Mouse (Mus musculus) liver, embryonic 16.5 days (tissue): ENCODE data around the gene Zgrf1. TPM values are rescaled to one million over a fixed set of nuclear protein-coding genes. Genes with fewer than 3 reads are reported as not detected.

ENCODE experiments used
- ATAC-seq: fragments of 200-750 bp; cut with Nextera tagmentation; 2 replicates; pipeline ENCODE4 v1.8.0; 2017; ENCODE audit warnings: low read depth, mild to moderate bottlenecking, moderate number of reproducible peaks, moderate library complexity
- H3K27ac ChIP-seq: fragments of 300-500 bp; sonication (generic); 2 replicates; pipeline ENCODE4 v1.5.1; 2014; ENCODE audit warnings: mild to moderate bottlenecking, low read length
- H3K27me3 ChIP-seq: fragments of 300-500 bp; sonication (generic); 2 replicates; pipeline ENCODE4 v1.6.1; 2014; ENCODE audit warnings: low read depth, low read length, mixed read lengths; ENCODE audit not compliant: control insufficient read depth, insufficient read depth
- H3K36me3 ChIP-seq: fragments of 300-500 bp; sonication (generic); 2 replicates; pipeline ENCODE4 v1.6.1; 2014; ENCODE audit warnings: mild to moderate bottlenecking; ENCODE audit not compliant: control insufficient read depth, insufficient read depth
- H3K4me1 ChIP-seq: fragments of 300-500 bp; sonication (generic); 2 replicates; pipeline ENCODE4 v1.6.1; 2014; ENCODE audit warnings: low read depth, low read length, mixed read lengths; ENCODE audit not compliant: control insufficient read depth
- H3K4me2 ChIP-seq: fragments of 300-500 bp; sonication (generic); 2 replicates; pipeline ENCODE4 v1.6.1; 2014; ENCODE audit warnings: low read depth, low read length, mixed read lengths
- H3K4me3 ChIP-seq: fragments of 300-500 bp; sonication (generic); 2 replicates; pipeline ENCODE4 v1.5.1; 2014; ENCODE audit warnings: low read depth, mild to moderate bottlenecking, low read length
- H3K9ac ChIP-seq: fragments of 300-500 bp; sonication (generic); 2 replicates; pipeline ENCODE4 v1.6.1; 2014; ENCODE audit warnings: low read depth, low read length
- H3K9me3 ChIP-seq: fragments of 300-500 bp; sonication (generic); replicated peaks from 2 replicates; pipeline ENCODE4 v1.6.1; 2016; ENCODE audit warnings: low read length; ENCODE audit not compliant: control insufficient read depth
- WGBS: fragments of 180-500 bp; shearing (Covaris S2); extraction: QIAGEN DNeasy Blood & Tissue Kit; methylation state at CpG from one replicate; pipeline ENCODE4 v1.1.7; 2014; ENCODE audit not compliant: insufficient replicate concordance; 5-methylcytosine and 5-hydroxymethylcytosine counted together
- microRNA counts: library from miRNA; unstranded; fragments of <30 nt; microRNA quantifications from one replicate; lab custom pipeline; 2016
- microRNA-seq: library from miRNA; unstranded; fragments of <30 nt; microRNA quantifications from one replicate; pipeline ENCODE4, GENCODE M21; 2016
- polyA plus RNA-seq: library from polyadenylated mRNA; unstranded; fragments of >200 nt; fragmentation: Nextera tagmentation; extraction: Ambion mirVana; gene quantifications from 2 replicates; pipeline ENCODE4 v1.2.1, GENCODE M21; 2015

The Zgrf1 gene
- polyA plus RNA-seq, 1 experiment from 2014 or later = 4.4 TPM

DNA sequence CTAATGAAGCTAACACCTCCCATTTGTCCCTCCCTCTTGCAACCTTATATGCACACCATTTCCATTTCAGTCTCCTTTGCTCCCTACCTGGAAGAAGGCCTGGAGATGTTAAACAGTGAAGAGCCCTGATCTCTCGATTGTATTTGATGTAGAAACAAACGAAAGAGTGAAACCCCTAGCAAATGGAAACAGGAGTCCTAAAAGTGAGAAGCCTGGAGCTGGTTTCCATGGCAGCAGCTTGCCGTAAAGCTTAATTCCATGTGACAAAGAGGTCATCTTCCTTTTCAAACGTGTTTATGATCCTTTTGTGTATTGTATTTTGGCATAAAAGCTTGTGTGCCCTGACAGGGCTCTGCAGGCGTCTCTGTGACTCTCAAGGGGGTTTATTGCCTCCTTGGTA lies 88.9 kb downstream of the Zgrf1 start:
- no peak for ATAC-seq
- 9% methylated on average over 5 of the region's 5 CpGs for WGBS

DNA sequence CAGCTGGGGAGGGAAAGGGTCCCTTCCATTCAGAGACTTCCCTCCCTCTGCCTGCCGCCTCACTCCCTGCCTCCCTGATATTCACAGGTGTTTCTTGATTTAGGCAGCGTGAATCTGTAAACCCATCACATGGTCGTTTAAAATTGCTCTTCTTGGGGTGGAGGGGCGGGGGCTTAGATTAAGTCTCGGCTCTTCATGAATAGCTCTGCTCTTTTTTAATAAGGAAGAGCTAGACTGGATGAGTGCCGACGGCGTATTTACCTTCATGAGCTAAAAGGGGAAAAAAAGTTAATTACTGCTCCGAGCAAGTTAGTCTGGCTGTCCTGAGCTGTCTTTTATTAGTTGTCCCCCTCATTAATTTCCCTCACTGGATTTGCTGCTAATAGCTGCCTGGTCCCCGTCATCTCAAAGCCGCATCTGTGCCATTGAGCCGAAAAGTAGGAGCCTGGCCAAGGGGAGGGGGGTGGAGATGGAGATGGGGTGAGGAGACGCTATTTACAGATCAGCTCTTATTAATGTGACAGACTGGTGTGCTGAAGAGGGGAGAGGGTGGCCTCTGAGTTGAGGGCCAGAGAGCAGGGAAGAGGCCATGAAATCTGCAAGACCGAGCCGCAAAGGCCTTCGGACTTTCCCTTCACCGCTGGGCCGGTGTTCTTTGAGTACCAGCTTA lies 93.0 kb downstream of the Zgrf1 start:
- Histone ChIP-seq H3K4me1 (no peaks in the 10 kb centered on the region), H3K9me3 (no peaks in the 10 kb centered on the region), H3K9ac (no peak overlapping the region), H3K36me3 (no peaks in the 10 kb centered on the region), H3K27me3 (peaks cover 30% of the 10 kb centered on the region), H3K4me2 (no peak overlapping the region), H3K27ac (no peak overlapping the region), H3K4me3 (no peak overlapping the region)
- 54% methylated on average over 18 of the region's 18 CpGs for WGBS
- ATAC-seq = no peak

More for the DNA sequence above, 88.9 kb downstream of the Zgrf1 start:
- no peak overlapping the region for H3K27ac ChIP-seq
- peaks cover 66% of the 10 kb centered on the region for H3K27me3 ChIP-seq
- no peaks in the 10 kb centered on the region for H3K4me1 ChIP-seq
- no peak overlapping the region for H3K9ac ChIP-seq
- no peak overlapping the region for H3K4me2 ChIP-seq
- H3K9me3 ChIP-seq = no peaks in the 10 kb centered on the region
- H3K4me3 ChIP-seq = no peak overlapping the region
- H3K36me3 ChIP-seq = no peaks in the 10 kb centered on the region

DNA sequence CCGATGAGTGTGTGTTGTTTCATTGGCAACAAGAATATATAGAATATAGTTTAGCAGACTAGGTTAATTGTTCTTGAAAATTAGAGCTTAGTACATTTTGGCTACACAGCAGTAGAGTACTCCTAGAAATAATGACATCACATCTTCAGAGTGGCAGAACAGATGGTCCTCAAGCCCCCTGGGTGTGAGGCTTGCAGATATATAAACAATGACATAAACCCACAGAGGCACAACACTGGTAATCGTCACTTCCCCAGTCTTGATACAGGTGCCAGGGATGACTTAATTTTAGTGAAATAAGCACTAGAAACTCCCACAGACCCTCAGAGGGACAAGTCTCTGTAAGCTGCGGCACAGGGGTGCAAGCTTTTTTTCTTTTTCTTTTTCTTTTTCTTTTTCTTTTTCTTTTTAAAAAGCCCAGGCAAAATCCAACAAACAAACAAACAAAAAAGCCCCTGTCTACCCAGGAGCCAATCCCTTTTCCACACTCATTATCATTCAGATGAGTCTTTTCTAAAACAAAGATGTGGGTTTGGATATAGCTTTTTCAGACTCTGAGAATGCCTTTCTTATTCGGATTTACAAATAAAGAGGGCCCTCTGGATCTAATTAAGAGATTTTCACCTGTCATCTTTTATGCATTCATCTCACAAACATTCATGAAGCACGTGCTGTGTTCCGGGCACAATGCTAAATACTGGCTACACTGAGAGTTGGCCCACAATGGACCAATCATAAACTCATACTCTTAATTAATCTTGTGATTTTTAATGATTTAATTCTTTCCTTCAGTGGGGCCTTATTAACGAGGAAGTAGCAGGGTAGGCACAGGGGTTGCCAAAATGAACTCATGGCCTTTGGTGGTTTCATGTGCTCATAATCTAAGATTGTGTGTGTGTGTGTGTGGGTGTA lies 98.7 kb downstream of the Zgrf1 start:
- 44% methylated on average over 7 of the region's 7 CpGs for WGBS
- no peak overlapping the region for H3K9ac ChIP-seq
- H3K4me1 ChIP-seq = no peaks in the 10 kb centered on the region
- ATAC-seq = no peak
- H3K9me3 ChIP-seq = no peaks in the 10 kb centered on the region
- no peak overlapping the region for H3K4me3 ChIP-seq
- no peak overlapping the region for H3K4me2 ChIP-seq
- H3K27ac ChIP-seq = no peak overlapping the region
- no peaks in the 10 kb centered on the region for H3K36me3 ChIP-seq
- no peaks in the 10 kb centered on the region for H3K27me3 ChIP-seq

DNA sequence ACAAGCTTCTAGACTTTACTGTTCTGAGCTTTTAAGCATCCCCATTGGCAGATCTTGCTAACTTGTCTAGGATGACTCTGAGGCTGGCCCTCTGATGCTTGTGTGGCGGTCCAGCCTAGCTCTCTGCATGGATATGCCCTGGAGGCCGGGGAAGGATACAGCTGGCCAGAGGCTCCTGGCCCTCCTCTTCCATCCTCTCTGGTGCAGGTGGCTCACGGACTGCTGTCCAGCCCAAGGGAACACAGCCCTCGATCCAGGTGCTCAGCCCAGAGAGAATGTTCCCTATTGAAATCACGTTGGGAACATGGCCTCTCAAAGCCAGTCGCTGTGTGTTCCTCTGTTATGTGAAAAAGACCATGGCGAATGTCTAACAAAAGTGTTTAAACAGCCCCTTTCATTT lies 107.4 kb downstream of the Zgrf1 start:
- no peaks in the 10 kb centered on the region for H3K27me3 ChIP-seq
- H3K4me1 ChIP-seq = no peaks in the 10 kb centered on the region
- H3K9ac ChIP-seq = no peak overlapping the region
- 67% methylated on average over 7 of the region's 7 CpGs for WGBS
- ATAC-seq = no peak
- H3K9me3 ChIP-seq = no peaks in the 10 kb centered on the region
- H3K36me3 ChIP-seq = no peaks in the 10 kb centered on the region
- no peak overlapping the region for H3K4me2 ChIP-seq
- H3K27ac ChIP-seq = no peak overlapping the region
- no peak overlapping the region for H3K4me3 ChIP-seq

DNA sequence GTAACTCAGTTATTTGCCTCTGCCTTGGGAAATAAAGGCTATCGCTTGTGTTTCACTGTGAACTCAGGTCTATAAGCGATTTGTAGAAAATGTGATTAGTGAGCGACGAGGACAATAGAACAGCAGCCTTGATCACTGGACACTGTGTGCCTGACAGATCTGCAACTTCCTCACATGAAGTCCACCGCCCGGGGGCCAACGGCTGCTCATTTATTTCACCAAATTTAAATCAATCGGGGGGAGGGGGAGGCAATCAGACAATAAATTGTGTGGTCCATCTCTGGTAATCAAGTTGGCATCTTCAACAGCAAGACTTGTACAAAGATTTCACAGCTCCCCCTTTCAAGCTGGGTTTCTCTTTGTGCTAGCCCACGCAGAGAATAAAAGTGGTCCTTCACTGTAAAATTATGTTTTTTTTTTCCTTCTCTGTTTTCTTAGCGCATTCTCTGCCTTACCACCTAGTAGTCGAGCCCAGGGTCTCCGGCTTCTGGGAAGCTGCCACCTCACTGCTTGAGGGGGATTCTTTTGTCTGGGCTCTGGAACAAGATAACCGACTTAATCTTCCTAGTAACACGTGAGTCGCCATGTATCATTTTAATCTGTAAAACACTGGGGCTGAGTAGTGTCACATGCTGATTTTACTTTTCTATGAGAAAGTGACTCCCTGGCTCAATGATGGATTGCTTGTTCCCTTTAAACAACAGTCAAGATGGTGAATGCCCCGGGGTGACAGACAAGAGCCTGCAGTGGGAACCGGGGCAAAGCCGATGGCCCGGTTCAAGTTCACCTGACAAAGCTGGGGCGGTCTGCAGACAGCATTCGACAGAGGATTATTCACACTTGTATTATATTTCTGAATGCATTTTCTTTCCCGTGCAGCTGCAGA lies 108.6 kb downstream of the Zgrf1 start:
- WGBS = 64% methylated on average over 22 of the region's 22 CpGs
- ATAC-seq = no peak
- H3K4me1 ChIP-seq = no peaks in the 10 kb centered on the region
- no peaks in the 10 kb centered on the region for H3K27me3 ChIP-seq
- H3K4me2 ChIP-seq = no peak overlapping the region
- H3K27ac ChIP-seq = no peak overlapping the region
- H3K9ac ChIP-seq = no peak overlapping the region
- H3K4me3 ChIP-seq = no peak overlapping the region
- no peaks in the 10 kb centered on the region for H3K36me3 ChIP-seq
- no peaks in the 10 kb centered on the region for H3K9me3 ChIP-seq

MicroRNAs encoded within 50 kb of the gene (microRNA counts, 519-probe panel; counts per million panel counts)
- microRNA mmu-miR-302a (lab: Ali Mortazavi, UCI) (60.7 counts per million), microRNA mmu-miR-302b (lab: Ali Mortazavi, UCI) (1,471 counts per million, percentile 12 among the panel's probes with 10 or more counts), microRNA mmu-miR-302c (lab: Ali Mortazavi, UCI) (60.7 counts per million), microRNA mmu-miR-302d (lab: Ali Mortazavi, UCI) (1,883 counts per million, percentile 22 among the panel's probes with 10 or more counts), microRNA mmu-miR-367 (lab: Ali Mortazavi, UCI) (2,625 counts per million, percentile 72 among the panel's probes with 10 or more counts)

Small RNA genes within 50 kb of the gene (microRNA-seq; reads per million reads assigned to microRNA genes)
- gene Mir302a (20.9 reads per million, percentile 38 among the genes with 10 or more reads in this experiment), gene Mir302b (8.4 reads per million, percentile 24 among the genes with 10 or more reads in this experiment), gene Mir302c (3.0 reads per million, percentile 8 among the genes with 10 or more reads in this experiment), gene Mir302d (27.6 reads per million, percentile 40 among the genes with 10 or more reads in this experiment), gene Mir367 (not detected)

Other genes with a start within 250 kb of the Zgrf1 start
- 8.6 and 10.4 TPM in 2 replicates for gene Ank2, start 54.1 kb upstream of the Zgrf1 start, polyA plus RNA-seq
- 21.1 and 21.4 TPM in 2 replicates for gene Larp7, start 140 bp upstream of the Zgrf1 start, polyA plus RNA-seq
- not detected in 2 replicates for gene Neurog2, start 79.6 kb downstream of the Zgrf1 start, polyA plus RNA-seq
- gene Alpk1, start 227.0 kb downstream of the Zgrf1 start, polyA plus RNA-seq = 0.56 and 0.63 TPM in 2 replicates
- gene Tifa, start 236.3 kb downstream of the Zgrf1 start, polyA plus RNA-seq = 14.6 and 16.5 TPM in 2 replicates